Mouse (Mus musculus): ENCODE data around the gene Vps50. TPM values are rescaled to one million over a fixed set of nuclear protein-coding genes. Genes with fewer than 3 reads are reported as not detected.
A peak's percentile ranks its signal among the peaks of the same experiment; 100 is the strongest.
"Not testable (repeated sequence)": the region's sequence is repeated elsewhere in the genome, so short reads cannot be mapped to it uniquely, and the experiment has no call there.

Gene Vps50
- polyA plus RNA-seq, 1 experiment: 29.2 TPM

- no peak for DNase-seq
- no peaks in the 10 kb centered on the region for H3K27me3 ChIP-seq (ENCODE audit: control insufficient read depth, insufficient read depth, low read length)
- H3K27ac ChIP-seq (ENCODE audit: insufficient read depth, low read length): no peak overlapping the region
- H3K4me1 ChIP-seq (ENCODE audit: control insufficient read depth, insufficient read depth, low read length): no peaks in the 10 kb centered on the region
- 61% methylated on average over 1 of the region's 1 CpGs for WGBS
- no peak for TF ChIP-seq POLR2A (IDR thresholded peaks at IDR 0.05; ENCODE audit: borderline replicate concordance, insufficient read depth, low read length)
- no peak for TF ChIP-seq CTCF (IDR thresholded peaks at IDR 0.05; ENCODE audit: borderline replicate concordance, insufficient read depth, low read depth, low read length)
- H3K4me3 ChIP-seq (replicated peaks; ENCODE audit: insufficient read depth, low read depth, low read length): no peak overlapping the region
Measured at GRCm38 (mm10) chr6:3536048-3536447, 37.9 kb downstream of the Vps50 start.

DNA sequence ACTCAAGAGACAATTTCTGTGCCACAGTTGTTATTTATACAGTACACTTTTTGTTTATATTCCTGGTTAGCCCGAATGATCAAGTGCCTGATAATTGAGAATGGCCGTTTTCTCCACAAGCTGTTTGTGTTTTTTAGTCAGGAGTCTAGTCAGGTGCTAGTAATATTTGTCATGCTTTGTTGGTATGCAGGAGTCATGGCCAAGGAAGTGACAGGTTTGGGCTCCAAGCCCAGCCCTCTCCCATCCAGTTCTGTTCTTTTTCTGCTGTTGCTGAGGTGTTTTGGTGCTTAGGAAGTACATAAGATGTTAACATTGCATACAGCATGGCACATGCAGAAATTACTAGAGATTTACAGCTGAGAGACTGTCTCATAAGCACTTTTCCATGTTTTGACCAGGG is 41.3 kb downstream of the Vps50 start:
- TF ChIP-seq CTCF (IDR thresholded peaks at IDR 0.05; ENCODE audit: borderline replicate concordance, insufficient read depth, low read depth, low read length) (no peak), POLR2A (IDR thresholded peaks at IDR 0.05; ENCODE audit: borderline replicate concordance, insufficient read depth, low read length) (no peak)
- no peaks in the 10 kb centered on the region for H3K27me3 ChIP-seq (ENCODE audit: control insufficient read depth, insufficient read depth, low read length)
- WGBS: 55% methylated on average over 2 of the region's 2 CpGs
- no peak for DNase-seq
- H3K4me3 ChIP-seq (replicated peaks; ENCODE audit: insufficient read depth, low read depth, low read length): no peak overlapping the region
- H3K27ac ChIP-seq (ENCODE audit: insufficient read depth, low read length): no peak overlapping the region
- no peaks in the 10 kb centered on the region for H3K4me1 ChIP-seq (ENCODE audit: control insufficient read depth, insufficient read depth, low read length)

DNA sequence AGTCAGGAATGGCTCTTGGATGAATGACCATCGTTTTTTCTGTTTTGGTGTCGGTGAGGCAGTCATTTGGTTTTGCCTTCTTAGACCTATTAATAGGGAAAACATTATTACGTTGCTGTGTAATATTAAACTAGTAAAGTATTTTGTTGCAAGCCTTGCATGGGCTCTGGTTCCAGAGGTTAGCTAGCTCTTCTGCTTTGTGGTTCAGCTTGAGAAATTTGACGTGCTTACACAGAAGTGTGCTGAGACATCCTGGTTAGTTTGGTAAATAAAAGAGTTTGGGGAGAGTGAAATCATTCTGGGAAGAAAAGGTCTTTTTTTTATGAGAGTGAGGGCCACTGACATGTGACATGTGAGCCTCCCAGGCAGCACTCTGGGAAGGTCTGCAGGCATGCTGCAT is 45.7 kb downstream of the Vps50 start:
- Histone ChIP-seq H3K27ac (ENCODE audit: insufficient read depth, low read length) (no peak overlapping the region), H3K4me3 (replicated peaks; ENCODE audit: insufficient read depth, low read depth, low read length) (no peak overlapping the region), H3K27me3 (ENCODE audit: control insufficient read depth, insufficient read depth, low read length) (no peaks in the 10 kb centered on the region), H3K4me1 (ENCODE audit: control insufficient read depth, insufficient read depth, low read length) (no peaks in the 10 kb centered on the region)
- WGBS: 91% methylated on average over 4 of the region's 4 CpGs
- TF ChIP-seq CTCF (IDR thresholded peaks at IDR 0.05; ENCODE audit: borderline replicate concordance, insufficient read depth, low read depth, low read length): no peak
- no peak for TF ChIP-seq POLR2A (IDR thresholded peaks at IDR 0.05; ENCODE audit: borderline replicate concordance, insufficient read depth, low read length)
- DNase-seq: no peak

DNA sequence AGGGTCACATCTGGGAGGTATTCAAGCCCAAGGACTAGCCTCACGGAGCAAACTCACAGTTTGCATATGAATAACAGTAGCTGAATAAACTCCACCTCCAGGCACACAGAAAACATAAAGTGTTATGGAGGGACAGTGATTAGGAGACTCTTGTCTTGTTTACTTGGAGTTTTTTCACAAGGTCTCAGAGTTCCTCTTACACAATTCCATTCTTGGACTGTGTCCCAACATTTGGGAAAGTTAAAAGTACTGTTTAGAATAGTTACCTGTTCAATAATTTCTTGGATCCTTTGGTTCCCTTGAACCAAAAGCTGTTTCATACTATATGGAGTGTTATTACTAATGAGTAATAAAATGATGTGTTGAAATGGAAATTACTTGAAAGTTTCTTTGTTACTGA is 46.8 kb downstream of the Vps50 start:
- no peak for DNase-seq
- Histone ChIP-seq H3K4me1 (ENCODE audit: control insufficient read depth, insufficient read depth, low read length) (no peaks in the 10 kb centered on the region), H3K4me3 (replicated peaks; ENCODE audit: insufficient read depth, low read depth, low read length) (no peak overlapping the region), H3K27ac (ENCODE audit: insufficient read depth, low read length) (no peak overlapping the region), H3K27me3 (ENCODE audit: control insufficient read depth, insufficient read depth, low read length) (no peaks in the 10 kb centered on the region)
- TF ChIP-seq CTCF (IDR thresholded peaks at IDR 0.05; ENCODE audit: borderline replicate concordance, insufficient read depth, low read depth, low read length) (no peak), POLR2A (IDR thresholded peaks at IDR 0.05; ENCODE audit: borderline replicate concordance, insufficient read depth, low read length) (no peak)
- WGBS: 68% methylated on average over 1 of the region's 1 CpGs

GRCm38 (mm10) chr6:3548959-3549358 is 50.8 kb downstream of the Vps50 start:
- Histone ChIP-seq H3K4me1 (ENCODE audit: control insufficient read depth, insufficient read depth, low read length) (no peaks in the 10 kb centered on the region), H3K27ac (ENCODE audit: insufficient read depth, low read length) (no peak overlapping the region), H3K4me3 (replicated peaks; ENCODE audit: insufficient read depth, low read depth, low read length) (no peak overlapping the region), H3K27me3 (ENCODE audit: control insufficient read depth, insufficient read depth, low read length) (no peaks in the 10 kb centered on the region)
- DNase-seq: no peak
- 66% methylated on average over 3 of the region's 3 CpGs for WGBS
- TF ChIP-seq CTCF (IDR thresholded peaks at IDR 0.05; ENCODE audit: borderline replicate concordance, insufficient read depth, low read depth, low read length) (no peak), POLR2A (IDR thresholded peaks at IDR 0.05; ENCODE audit: borderline replicate concordance, insufficient read depth, low read length) (no peak)

DNA sequence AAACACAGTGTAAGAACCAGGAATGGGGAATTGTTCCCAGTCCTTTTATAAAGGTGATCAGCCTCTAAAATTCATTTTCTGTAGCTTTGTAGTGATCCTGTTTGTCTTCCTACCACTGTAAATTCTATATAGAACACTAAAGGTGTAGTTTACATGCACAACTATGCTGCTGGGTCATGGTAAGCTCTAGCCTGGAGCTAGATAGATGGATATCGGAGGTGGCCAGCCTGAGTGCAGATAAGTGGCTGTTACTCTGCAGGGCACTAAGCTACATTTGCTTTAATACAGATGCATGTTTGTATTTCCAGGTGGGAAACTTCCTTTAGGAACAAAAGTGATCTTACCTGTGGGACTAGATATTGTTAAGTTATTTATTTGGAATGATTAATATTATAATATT is 51.8 kb downstream of the Vps50 start:
- WGBS: 95% methylated on average over 1 of the region's 1 CpGs
- Histone ChIP-seq H3K4me3 (replicated peaks; ENCODE audit: insufficient read depth, low read depth, low read length) (no peak overlapping the region), H3K27me3 (ENCODE audit: control insufficient read depth, insufficient read depth, low read length) (no peaks in the 10 kb centered on the region), H3K4me1 (ENCODE audit: control insufficient read depth, insufficient read depth, low read length) (no peaks in the 10 kb centered on the region), H3K27ac (ENCODE audit: insufficient read depth, low read length) (no peak overlapping the region)
- no peak for DNase-seq
- TF ChIP-seq CTCF (IDR thresholded peaks at IDR 0.05; ENCODE audit: borderline replicate concordance, insufficient read depth, low read depth, low read length) (no peak), POLR2A (IDR thresholded peaks at IDR 0.05; ENCODE audit: borderline replicate concordance, insufficient read depth, low read length) (no peak)

DNA sequence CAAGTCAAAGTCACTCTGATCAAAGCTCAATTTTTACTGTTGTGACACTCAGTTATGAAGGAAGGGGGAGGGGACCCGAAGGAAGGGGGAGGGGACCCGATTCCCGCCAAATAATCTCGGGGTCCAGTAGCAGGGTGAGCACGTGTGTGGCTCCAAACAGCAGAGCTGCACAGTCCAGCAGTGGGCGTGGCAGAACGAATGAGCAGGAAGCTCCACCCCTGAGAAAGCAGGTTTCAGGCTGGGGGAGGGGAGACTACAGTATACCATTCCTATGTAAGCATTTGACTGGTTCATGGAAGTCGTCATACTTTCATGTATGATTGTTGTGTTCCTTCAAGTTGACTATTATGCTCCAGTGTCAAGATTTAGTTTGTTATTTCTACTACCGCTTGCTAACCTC is 54.5 kb downstream of the Vps50 start:
- H3K27ac ChIP-seq (ENCODE audit: insufficient read depth, low read length); DNase-seq; H3K4me3 ChIP-seq (replicated peaks; ENCODE audit: insufficient read depth, low read depth, low read length); H3K27me3 ChIP-seq (ENCODE audit: control insufficient read depth, insufficient read depth, low read length); H3K4me1 ChIP-seq (ENCODE audit: control insufficient read depth, insufficient read depth, low read length): not testable (repeated sequence)
- 83% methylated on average over 9 of the region's 9 CpGs for WGBS

DNA sequence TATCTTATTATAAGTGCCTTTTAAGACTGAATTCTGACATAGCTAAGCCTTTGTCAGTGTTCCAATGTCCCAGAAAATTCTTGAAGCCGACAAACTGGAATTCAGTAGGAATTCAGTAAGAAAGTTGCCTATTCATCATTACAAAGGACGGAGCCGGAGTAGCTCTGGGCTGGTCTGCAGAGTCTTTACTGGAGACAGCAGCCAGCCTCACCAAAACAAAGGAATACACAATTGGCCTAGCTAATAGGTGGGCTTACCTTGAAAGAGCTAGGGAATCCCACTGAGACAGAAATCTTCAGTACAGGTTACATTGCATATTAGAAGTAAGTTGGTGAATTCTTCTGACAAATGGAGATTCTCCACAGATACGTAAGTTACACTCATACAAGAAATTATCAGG is 59.0 kb downstream of the Vps50 start:
- DNase-seq: no peak
- no peak overlapping the region for H3K27ac ChIP-seq (ENCODE audit: insufficient read depth, low read length)
- 92% methylated on average over 4 of the region's 4 CpGs for WGBS
- H3K4me1 ChIP-seq (ENCODE audit: control insufficient read depth, insufficient read depth, low read length): no peaks in the 10 kb centered on the region
- H3K4me3 ChIP-seq (replicated peaks; ENCODE audit: insufficient read depth, low read depth, low read length): no peak overlapping the region
- TF ChIP-seq CTCF (IDR thresholded peaks at IDR 0.05; ENCODE audit: borderline replicate concordance, insufficient read depth, low read depth, low read length) (no peak), POLR2A (IDR thresholded peaks at IDR 0.05; ENCODE audit: borderline replicate concordance, insufficient read depth, low read length) (no peak)
- H3K27me3 ChIP-seq (ENCODE audit: control insufficient read depth, insufficient read depth, low read length): no peaks in the 10 kb centered on the region

DNA sequence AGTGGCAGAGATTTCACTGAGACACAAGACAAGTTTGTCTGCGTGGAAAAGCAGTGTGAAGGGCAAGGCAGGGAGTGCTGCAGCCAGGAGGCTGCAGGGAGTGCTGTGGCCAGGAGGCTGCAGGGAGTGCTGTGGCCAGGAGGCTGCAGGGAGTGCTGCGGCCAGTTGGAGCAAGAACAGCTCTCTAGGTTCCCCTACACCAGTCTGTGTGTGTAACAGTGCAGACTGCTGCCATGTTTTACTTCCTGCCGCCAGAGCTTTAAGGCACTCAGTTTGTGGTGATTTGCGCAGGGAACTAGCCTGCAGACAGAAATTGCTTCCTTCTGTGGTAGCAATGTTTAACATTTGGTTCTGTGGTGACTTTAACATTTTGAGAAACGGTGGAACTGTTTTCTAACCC is 61.8 kb downstream of the Vps50 start:
- Histone ChIP-seq H3K27ac (ENCODE audit: insufficient read depth, low read length) (no peak overlapping the region), H3K4me3 (replicated peaks; ENCODE audit: insufficient read depth, low read depth, low read length) (no peak overlapping the region), H3K27me3 (ENCODE audit: control insufficient read depth, insufficient read depth, low read length) (no peaks in the 10 kb centered on the region), H3K4me1 (ENCODE audit: control insufficient read depth, insufficient read depth, low read length) (no peaks in the 10 kb centered on the region)
- TF ChIP-seq POLR2A (IDR thresholded peaks at IDR 0.05; ENCODE audit: borderline replicate concordance, insufficient read depth, low read length) (no peak), CTCF (IDR thresholded peaks at IDR 0.05; ENCODE audit: borderline replicate concordance, insufficient read depth, low read depth, low read length) (no peak)
- WGBS: 50% methylated on average over 5 of the region's 5 CpGs
- DNase-seq: peak in 1 of 2 experiments; percentile 6

Data from cerebellum, adult 2 months (tissue).